Mouse (Mus musculus): Measurements from ENCODE around the gene Gm2174. TPM values are rescaled to one million over a fixed set of nuclear protein-coding genes. Genes with fewer than 3 reads are reported as not detected.

The Gm2174 gene
- polyA plus RNA-seq, 1 experiment = not detected

DNA sequence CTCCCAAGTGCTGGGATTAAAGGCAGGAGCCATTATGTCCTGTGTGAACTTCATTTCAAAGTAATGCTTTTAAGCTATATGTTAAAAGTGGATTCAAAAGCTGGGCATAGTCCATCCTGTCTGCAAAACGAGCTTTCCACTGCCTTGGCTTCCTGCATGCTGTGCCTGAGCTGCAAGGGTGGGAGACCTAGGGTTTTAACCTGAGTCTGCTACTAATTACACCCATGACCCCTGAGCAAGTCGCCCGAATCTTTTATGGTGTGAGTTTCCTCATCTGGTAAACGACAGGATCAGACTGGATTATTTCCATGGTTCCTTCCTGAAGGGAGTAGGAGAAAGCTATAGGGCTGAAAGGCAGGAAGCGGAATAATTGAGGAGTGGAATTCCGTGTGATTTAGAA lies 20.7 kb downstream of the Gm2174 start:
- no peak overlapping the region for H3ac ChIP-seq (ENCODE audit: control insufficient read depth, insufficient read length, low read depth)
- H3K79me2 ChIP-seq (ENCODE audit: control insufficient read depth, insufficient read depth) = no peaks in the 10 kb centered on the region
- H3K4me3 ChIP-seq (ENCODE audit: insufficient read depth, poor library complexity, severe bottlenecking) = no peak overlapping the region
- no peaks in the 10 kb centered on the region for H3K79me3 ChIP-seq (ENCODE audit: low read depth)
- no peaks in the 10 kb centered on the region for H3K36me3 ChIP-seq (ENCODE audit: control insufficient read depth, insufficient read depth)
- no peaks in the 10 kb centered on the region for H3K27me3 ChIP-seq (ENCODE audit: control insufficient read depth, insufficient read depth, insufficient read length)
- TF ChIP-seq MYOD1 (IDR thresholded peaks at IDR 0.05; ENCODE audit: control insufficient read depth, insufficient read length, low read depth) = no peak
- TF ChIP-seq MYOG (IDR thresholded peaks at IDR 0.05; ENCODE audit: control insufficient read depth, extremely low read depth, insufficient read length) = no peak
- no peak for TF ChIP-seq CEBPB (IDR thresholded peaks at IDR 0.05; ENCODE audit: low read depth)
- no peak for TF ChIP-seq USF1 (IDR thresholded peaks at IDR 0.05; ENCODE audit: low read depth)
- TF ChIP-seq FOSL1 (IDR thresholded peaks at IDR 0.05; ENCODE audit: insufficient read depth, low read length, poor library complexity, severe bottlenecking) = no peak
- TF ChIP-seq MAX (IDR thresholded peaks at IDR 0.05) = no peak
- TF ChIP-seq CTCF (IDR thresholded peaks at IDR 0.05; ENCODE audit: control insufficient read depth, insufficient read depth, insufficient read length) = no peak

DNA sequence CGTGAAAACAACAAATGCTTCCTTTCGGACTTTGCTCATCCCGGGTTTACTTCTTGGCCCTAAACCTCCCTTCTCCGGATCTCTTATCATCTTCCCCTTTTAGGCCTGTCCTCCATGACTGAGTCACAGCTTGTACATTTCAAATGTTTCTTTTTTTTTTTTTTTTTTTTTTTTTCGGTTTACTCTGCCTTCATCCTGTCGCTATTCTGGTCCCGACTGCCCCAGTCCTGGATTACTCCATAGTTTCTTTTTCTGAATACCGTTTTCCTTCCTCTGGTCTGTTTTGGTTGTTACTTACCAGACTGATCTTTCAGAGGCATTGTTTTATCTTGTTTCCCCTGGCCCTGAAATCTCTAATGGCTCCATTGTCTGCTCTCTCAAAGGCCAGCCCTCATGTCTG lies 26.3 kb downstream of the Gm2174 start:
- no peak for TF ChIP-seq MYOD1 (IDR thresholded peaks at IDR 0.05; ENCODE audit: control insufficient read depth, insufficient read length, low read depth)
- no peak for TF ChIP-seq USF1 (IDR thresholded peaks at IDR 0.05; ENCODE audit: low read depth)
- no peak for TF ChIP-seq FOSL1 (IDR thresholded peaks at IDR 0.05; ENCODE audit: insufficient read depth, low read length, poor library complexity, severe bottlenecking)
- TF ChIP-seq CEBPB (IDR thresholded peaks at IDR 0.05; ENCODE audit: low read depth) = no peak
- TF ChIP-seq CTCF (IDR thresholded peaks at IDR 0.05; ENCODE audit: control insufficient read depth, insufficient read depth, insufficient read length) = no peak
- no peak for TF ChIP-seq MAX (IDR thresholded peaks at IDR 0.05)
- TF ChIP-seq MYOG (IDR thresholded peaks at IDR 0.05; ENCODE audit: control insufficient read depth, extremely low read depth, insufficient read length) = no peak

DNA sequence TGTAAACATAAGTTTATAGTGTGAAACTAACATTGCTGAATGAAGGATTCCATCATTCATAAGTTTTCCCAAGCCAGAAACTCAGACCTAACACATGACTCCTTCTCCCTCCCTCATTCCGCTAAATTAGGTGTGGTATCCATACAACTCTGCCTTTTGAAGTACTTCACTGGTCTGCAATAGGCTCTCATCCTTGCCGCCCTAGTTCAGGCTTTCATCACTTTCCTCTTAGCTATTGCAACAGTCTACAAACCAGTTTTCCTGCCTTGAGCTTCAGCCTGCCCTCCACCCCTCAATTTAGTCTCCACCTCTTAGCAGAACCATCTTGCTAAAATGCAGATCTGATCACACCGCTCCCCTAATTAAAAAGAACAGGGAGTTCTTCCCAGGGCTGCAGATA lies 29.8 kb downstream of the Gm2174 start:
- H3ac ChIP-seq (ENCODE audit: control insufficient read depth, insufficient read length, low read depth) = no peak overlapping the region
- no peaks in the 10 kb centered on the region for H3K27me3 ChIP-seq (ENCODE audit: control insufficient read depth, insufficient read depth, insufficient read length)
- no peaks in the 10 kb centered on the region for H3K79me3 ChIP-seq (ENCODE audit: low read depth)
- H3K79me2 ChIP-seq (ENCODE audit: control insufficient read depth, insufficient read depth) = no peaks in the 10 kb centered on the region
- TF ChIP-seq USF1 (IDR thresholded peaks at IDR 0.05; ENCODE audit: low read depth) = no peak
- TF ChIP-seq MAX (IDR thresholded peaks at IDR 0.05) = no peak
- no peak for TF ChIP-seq FOSL1 (IDR thresholded peaks at IDR 0.05; ENCODE audit: insufficient read depth, low read length, poor library complexity, severe bottlenecking)
- TF ChIP-seq CEBPB (IDR thresholded peaks at IDR 0.05; ENCODE audit: low read depth) = no peak
- TF ChIP-seq MYOG (IDR thresholded peaks at IDR 0.05; ENCODE audit: control insufficient read depth, extremely low read depth, insufficient read length) = no peak
- TF ChIP-seq CTCF (IDR thresholded peaks at IDR 0.05; ENCODE audit: control insufficient read depth, insufficient read depth, insufficient read length) = no peak
- no peak for TF ChIP-seq MYOD1 (IDR thresholded peaks at IDR 0.05; ENCODE audit: control insufficient read depth, insufficient read length, low read depth)
- no peaks in the 10 kb centered on the region for H3K36me3 ChIP-seq (ENCODE audit: control insufficient read depth, insufficient read depth)
- H3K4me3 ChIP-seq (ENCODE audit: insufficient read depth, poor library complexity, severe bottlenecking) = no peak overlapping the region

More for the DNA sequence above, 26.3 kb downstream of the Gm2174 start:
- H3K79me2 ChIP-seq (ENCODE audit: control insufficient read depth, insufficient read depth) = no peaks in the 10 kb centered on the region
- H3K36me3 ChIP-seq (ENCODE audit: control insufficient read depth, insufficient read depth) = no peaks in the 10 kb centered on the region
- no peak overlapping the region for H3K4me3 ChIP-seq (ENCODE audit: insufficient read depth, poor library complexity, severe bottlenecking)
- no peaks in the 10 kb centered on the region for H3K79me3 ChIP-seq (ENCODE audit: low read depth)
- no peak overlapping the region for H3ac ChIP-seq (ENCODE audit: control insufficient read depth, insufficient read length, low read depth)
- H3K27me3 ChIP-seq (ENCODE audit: control insufficient read depth, insufficient read depth, insufficient read length) = no peaks in the 10 kb centered on the region

DNA sequence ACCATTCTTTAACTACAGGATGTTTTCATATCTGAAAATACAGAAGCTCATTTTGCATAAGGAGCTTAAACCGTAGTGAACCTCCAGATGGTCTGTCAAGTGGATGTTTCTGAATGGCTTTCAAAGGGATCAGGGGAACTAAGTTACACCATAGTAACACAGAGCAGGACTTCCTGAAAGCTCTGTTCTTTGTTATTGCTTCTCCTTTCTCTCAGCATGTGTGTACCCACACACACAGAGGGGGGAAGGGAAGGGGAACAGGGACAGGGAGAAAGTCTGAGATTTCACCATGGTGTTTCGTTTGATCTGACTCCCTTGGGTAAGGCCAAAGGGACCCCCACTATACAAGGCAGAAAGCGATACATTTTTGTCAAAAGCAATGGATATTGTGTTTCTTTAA lies 34.1 kb downstream of the Gm2174 start:
- H3K4me3 ChIP-seq (ENCODE audit: insufficient read depth, poor library complexity, severe bottlenecking) = no peak overlapping the region
- no peak for TF ChIP-seq CEBPB (IDR thresholded peaks at IDR 0.05; ENCODE audit: low read depth)
- no peak for TF ChIP-seq MYOD1 (IDR thresholded peaks at IDR 0.05; ENCODE audit: control insufficient read depth, insufficient read length, low read depth)
- TF ChIP-seq FOSL1 (IDR thresholded peaks at IDR 0.05; ENCODE audit: insufficient read depth, low read length, poor library complexity, severe bottlenecking) = no peak
- no peak for TF ChIP-seq MAX (IDR thresholded peaks at IDR 0.05)
- no peak for TF ChIP-seq CTCF (IDR thresholded peaks at IDR 0.05; ENCODE audit: control insufficient read depth, insufficient read depth, insufficient read length)
- TF ChIP-seq USF1 (IDR thresholded peaks at IDR 0.05; ENCODE audit: low read depth) = no peak
- no peak for TF ChIP-seq MYOG (IDR thresholded peaks at IDR 0.05; ENCODE audit: control insufficient read depth, extremely low read depth, insufficient read length)
- no peak overlapping the region for H3ac ChIP-seq (ENCODE audit: control insufficient read depth, insufficient read length, low read depth)
- no peaks in the 10 kb centered on the region for H3K27me3 ChIP-seq (ENCODE audit: control insufficient read depth, insufficient read depth, insufficient read length)
- H3K36me3 ChIP-seq (ENCODE audit: control insufficient read depth, insufficient read depth) = no peaks in the 10 kb centered on the region
- no peaks in the 10 kb centered on the region for H3K79me2 ChIP-seq (ENCODE audit: control insufficient read depth, insufficient read depth)
- no peaks in the 10 kb centered on the region for H3K79me3 ChIP-seq (ENCODE audit: low read depth)

DNA sequence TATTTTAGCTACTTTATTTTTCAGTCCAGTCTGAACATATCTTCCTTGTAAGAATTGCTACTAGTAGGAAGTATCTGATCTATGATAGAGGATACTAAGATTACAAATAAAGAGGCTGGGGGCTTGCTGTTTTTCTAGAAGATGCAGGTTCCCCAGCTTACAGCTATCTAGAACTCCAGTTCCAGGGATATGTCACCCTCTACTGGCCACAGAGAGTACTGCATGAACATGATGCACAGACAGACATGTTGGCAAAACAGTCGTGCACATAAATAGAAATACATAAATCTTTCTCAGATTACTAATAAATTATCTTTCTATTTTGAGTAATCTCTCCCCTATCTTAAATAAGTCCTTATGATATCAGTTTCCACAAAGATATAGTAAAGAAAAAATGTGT lies 42.0 kb downstream of the Gm2174 start:
- H3K79me3 ChIP-seq (ENCODE audit: low read depth) = no peaks in the 10 kb centered on the region
- no peaks in the 10 kb centered on the region for H3K79me2 ChIP-seq (ENCODE audit: control insufficient read depth, insufficient read depth)
- H3ac ChIP-seq (ENCODE audit: control insufficient read depth, insufficient read length, low read depth) = no peak overlapping the region
- TF ChIP-seq FOSL1 (IDR thresholded peaks at IDR 0.05; ENCODE audit: insufficient read depth, low read length, poor library complexity, severe bottlenecking) = no peak
- no peak for TF ChIP-seq MYOG (IDR thresholded peaks at IDR 0.05; ENCODE audit: control insufficient read depth, extremely low read depth, insufficient read length)
- TF ChIP-seq USF1 (IDR thresholded peaks at IDR 0.05; ENCODE audit: low read depth) = no peak
- TF ChIP-seq MAX (IDR thresholded peaks at IDR 0.05) = no peak
- peak; percentile 3 for TF ChIP-seq CTCF (IDR thresholded peaks at IDR 0.05; ENCODE audit: control insufficient read depth, insufficient read depth, insufficient read length)
- no peak for TF ChIP-seq CEBPB (IDR thresholded peaks at IDR 0.05; ENCODE audit: low read depth)
- no peaks in the 10 kb centered on the region for H3K27me3 ChIP-seq (ENCODE audit: control insufficient read depth, insufficient read depth, insufficient read length)
- no peaks in the 10 kb centered on the region for H3K36me3 ChIP-seq (ENCODE audit: control insufficient read depth, insufficient read depth)
- no peak overlapping the region for H3K4me3 ChIP-seq (ENCODE audit: insufficient read depth, poor library complexity, severe bottlenecking)

DNA sequence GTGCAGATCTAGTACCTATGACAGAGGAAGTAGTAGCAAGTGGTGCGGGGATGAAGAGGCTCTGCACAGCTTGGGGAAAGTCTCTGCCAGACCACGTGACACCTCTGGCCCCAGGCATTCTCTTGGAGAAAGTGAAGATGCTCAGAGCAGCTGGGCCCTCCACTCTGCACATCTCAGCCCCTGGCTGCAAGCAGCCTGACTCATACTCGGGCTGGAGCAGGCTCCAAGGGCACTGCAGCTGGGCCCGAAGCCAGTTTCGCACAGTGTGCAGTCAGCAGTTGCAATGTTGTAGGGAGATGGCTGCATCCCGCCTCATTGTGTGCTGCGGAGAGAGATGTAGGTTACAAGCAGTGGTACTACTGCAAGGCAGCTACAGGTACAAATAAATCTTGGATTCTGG lies 49.5 kb downstream of the Gm2174 start:
- Histone ChIP-seq H3K27me3 (ENCODE audit: control insufficient read depth, insufficient read depth, insufficient read length) (no peaks in the 10 kb centered on the region), H3K4me3 (ENCODE audit: insufficient read depth, poor library complexity, severe bottlenecking) (no peak overlapping the region), H3K36me3 (ENCODE audit: control insufficient read depth, insufficient read depth) (no peaks in the 10 kb centered on the region), H3K79me3 (ENCODE audit: low read depth) (no peaks in the 10 kb centered on the region), H3K79me2 (ENCODE audit: control insufficient read depth, insufficient read depth) (no peaks in the 10 kb centered on the region), H3ac (ENCODE audit: control insufficient read depth, insufficient read length, low read depth) (no peak overlapping the region)
- TF ChIP-seq CEBPB (IDR thresholded peaks at IDR 0.05; ENCODE audit: low read depth) (no peak), FOSL1 (IDR thresholded peaks at IDR 0.05; ENCODE audit: insufficient read depth, low read length, poor library complexity, severe bottlenecking) (no peak), MYOD1 (IDR thresholded peaks at IDR 0.05; ENCODE audit: control insufficient read depth, insufficient read length, low read depth) (no peak), MYOG (IDR thresholded peaks at IDR 0.05; ENCODE audit: control insufficient read depth, extremely low read depth, insufficient read length) (no peak), MAX (IDR thresholded peaks at IDR 0.05) (no peak), USF1 (IDR thresholded peaks at IDR 0.05; ENCODE audit: low read depth) (no peak), CTCF (IDR thresholded peaks at IDR 0.05; ENCODE audit: control insufficient read depth, insufficient read depth, insufficient read length) (no peak)

Data from C2C12 (cell line).